Mouse (Mus musculus) hindbrain, embryonic 11.5 days (tissue): ENCODE data around the gene Plekha5. TPM values are rescaled to one million over a fixed set of nuclear protein-coding genes. Genes with fewer than 3 reads are reported as not detected.
A peak's percentile ranks its signal among the peaks of the same experiment; 100 is the strongest.
"Not testable (repeated sequence)": the region's sequence is repeated elsewhere in the genome, so short reads cannot be mapped to it uniquely, and the experiment has no call there.

ENCODE experiments used
- ATAC-seq: fragments of 200-750 bp; cut with Nextera tagmentation; 2 replicates; pipeline ENCODE4 v1.8.0; 2017; ENCODE audit warnings: mild to moderate bottlenecking, moderate TSS enrichment, moderate library complexity; ENCODE audit not compliant: low FRiP score
- DNase-seq: peaks from one replicate; pipeline ENCODE4 v3.0.0-alpha.2; 2015; ENCODE audit warnings: low spot score
- H3K27ac ChIP-seq: fragments of 300-500 bp; sonication (generic); 2 replicates; pipeline ENCODE4 v1.5.1; 2014; ENCODE audit warnings: mild to moderate bottlenecking, low read depth, low read length
- H3K27me3 ChIP-seq: fragments of 300-500 bp; sonication (generic); 2 replicates; pipeline ENCODE4 v1.6.1; 2014; ENCODE audit warnings: mild to moderate bottlenecking, low read length, moderate library complexity, mixed read lengths; ENCODE audit not compliant: control insufficient read depth, insufficient read depth
- H3K36me3 ChIP-seq: fragments of 300-500 bp; sonication (generic); 2 replicates; pipeline ENCODE4 v1.6.1; 2014; ENCODE audit warnings: mild to moderate bottlenecking, low read length, moderate library complexity, mixed read lengths; ENCODE audit not compliant: control insufficient read depth, insufficient read depth
- H3K4me1 ChIP-seq: fragments of 300-500 bp; sonication (generic); replicated peaks from 2 replicates; pipeline ENCODE4 v1.6.1; 2014; ENCODE audit warnings: low read length, mixed read lengths; ENCODE audit not compliant: control insufficient read depth, insufficient read depth
- H3K4me2 ChIP-seq: fragments of 300-500 bp; sonication (generic); replicated peaks from 2 replicates; pipeline ENCODE4 v1.6.1; 2014; ENCODE audit warnings: mild to moderate bottlenecking, low read depth, low read length
- H3K4me3 ChIP-seq: fragments of 300-500 bp; sonication (generic); 2 replicates; pipeline ENCODE4 v1.5.1; 2014; ENCODE audit warnings: low read depth, low read length
- H3K9ac ChIP-seq: fragments of 300-500 bp; sonication (generic); 2 replicates; pipeline ENCODE4 v1.6.1; 2014; ENCODE audit warnings: low read depth, low read length
- H3K9me3 ChIP-seq: fragments of 300-500 bp; sonication (generic); 2 replicates; pipeline ENCODE4 v1.6.1; 2016; ENCODE audit warnings: low read length; ENCODE audit not compliant: control insufficient read depth
- WGBS: fragments of 180-500 bp; shearing (Covaris S2); extraction: QIAGEN DNeasy Blood & Tissue Kit; methylation state at CpG from one replicate; pipeline ENCODE4 v1.1.7; 2014; 5-methylcytosine and 5-hydroxymethylcytosine counted together
- polyA plus RNA-seq: library from polyadenylated mRNA; unstranded; fragments of >200 nt; fragmentation: Nextera tagmentation; extraction: Ambion mirVana; gene quantifications from 2 replicates; pipeline ENCODE4 v1.2.1, GENCODE M21; 2014

Gene Plekha5
- polyA plus RNA-seq, 1 experiment from 2014 or later: 50.8 TPM

DNA sequence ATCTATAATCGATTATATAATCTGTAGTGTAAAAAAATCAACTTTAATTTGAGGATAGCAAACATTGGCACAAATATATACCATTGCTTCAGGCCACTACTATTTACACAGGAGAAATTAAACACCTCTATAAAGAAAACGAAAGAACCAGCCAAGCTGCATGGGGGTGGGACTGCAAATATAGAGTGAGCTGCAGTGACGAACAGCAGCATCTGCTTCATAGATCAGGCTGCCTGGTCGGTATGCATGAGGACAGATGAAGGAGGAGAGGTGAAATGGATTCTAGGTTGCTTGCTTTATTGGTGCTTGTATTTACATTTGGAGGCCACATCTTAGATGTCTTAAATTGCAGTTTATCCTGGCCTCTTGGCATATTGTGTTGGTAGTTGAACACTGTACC lies 66.4 kb downstream of the Plekha5 start:
- no peak for DNase-seq
- Histone ChIP-seq H3K4me2 (no peak overlapping the region), H3K9me3 (no peaks in the 10 kb centered on the region), H3K9ac (no peak overlapping the region), H3K27ac (no peak overlapping the region), H3K4me1 (no peaks in the 10 kb centered on the region), H3K4me3 (no peak overlapping the region), H3K27me3 (no peaks in the 10 kb centered on the region), H3K36me3 (no peaks in the 10 kb centered on the region)
- ATAC-seq: no peak
- WGBS: 74% methylated on average over 4 of the region's 4 CpGs

- Histone ChIP-seq H3K9me3 (no peaks in the 10 kb centered on the region), H3K4me3 (no peak overlapping the region), H3K36me3 (no peaks in the 10 kb centered on the region), H3K27me3 (no peaks in the 10 kb centered on the region), H3K9ac (no peak overlapping the region), H3K4me1 (no peaks in the 10 kb centered on the region), H3K4me2 (no peak overlapping the region), H3K27ac (no peak overlapping the region)
- DNase-seq (no peak), ATAC-seq (0 out of 2 replicates have a peak, but pooled peaks have one; percentile 28)
- 82% methylated on average over 18 of the region's 18 CpGs for WGBS
Observed at GRCm38 (mm10) chr6:140490921-140491537, 67.2 kb downstream of the Plekha5 start.

- ATAC-seq: no peak
- no peak for DNase-seq
- Histone ChIP-seq H3K9me3 (no peaks in the 10 kb centered on the region), H3K4me1 (no peaks in the 10 kb centered on the region), H3K9ac (no peak overlapping the region), H3K4me3 (no peak overlapping the region), H3K36me3 (no peaks in the 10 kb centered on the region), H3K27ac (no peak overlapping the region), H3K27me3 (no peaks in the 10 kb centered on the region), H3K4me2 (no peak overlapping the region)
- WGBS: 83% methylated on average over 6 of the region's 6 CpGs
Observed at GRCm38 (mm10) chr6:140492043-140492442, 68.2 kb downstream of the Plekha5 start.

DNA sequence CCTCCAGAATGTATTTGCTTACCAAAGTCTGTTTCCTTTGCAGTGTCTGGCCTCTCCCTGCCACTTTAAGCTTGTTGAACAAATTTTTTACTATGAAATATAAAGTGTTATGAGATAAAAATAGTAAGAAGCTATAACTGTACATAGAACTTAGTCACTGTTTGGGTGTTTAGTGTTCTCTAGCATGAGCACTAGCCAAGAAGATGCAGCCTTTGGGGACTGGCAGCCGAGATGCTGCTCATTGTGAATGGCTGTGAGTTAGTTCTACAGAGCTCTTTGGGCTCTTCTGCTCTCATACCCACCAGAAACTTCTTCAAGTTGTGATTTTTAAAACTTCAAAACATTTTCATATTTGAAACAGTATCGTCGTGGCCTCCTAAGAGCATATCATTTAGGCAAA lies 74.2 kb downstream of the Plekha5 start:
- Histone ChIP-seq H3K9ac (no peak overlapping the region), H3K36me3 (0 out of 2 replicates have a peak, but pooled peaks cover 2% of the 10 kb centered on the region), H3K4me1 (no peaks in the 10 kb centered on the region), H3K4me3 (no peak overlapping the region), H3K27ac (no peak overlapping the region), H3K27me3 (no peaks in the 10 kb centered on the region), H3K4me2 (no peak overlapping the region), H3K9me3 (no peaks in the 10 kb centered on the region)
- ATAC-seq: no peak
- 93% methylated on average over 3 of the region's 3 CpGs for whole genome bisulfite sequencing
- no peak for DNase-seq

GRCm38 (mm10) chr6:140498958-140499357 lies 75.1 kb downstream of the Plekha5 start:
- 91% methylated on average over 4 of the region's 4 CpGs for WGBS
- ATAC-seq: no peak
- Histone ChIP-seq H3K4me2 (no peak overlapping the region), H3K27ac (no peak overlapping the region), H3K36me3 (0 out of 2 replicates have a peak, but pooled peaks cover 2% of the 10 kb centered on the region), H3K4me3 (no peak overlapping the region), H3K9me3 (no peaks in the 10 kb centered on the region), H3K9ac (no peak overlapping the region), H3K27me3 (no peaks in the 10 kb centered on the region), H3K4me1 (no peaks in the 10 kb centered on the region)
- no peak for DNase-seq

DNA sequence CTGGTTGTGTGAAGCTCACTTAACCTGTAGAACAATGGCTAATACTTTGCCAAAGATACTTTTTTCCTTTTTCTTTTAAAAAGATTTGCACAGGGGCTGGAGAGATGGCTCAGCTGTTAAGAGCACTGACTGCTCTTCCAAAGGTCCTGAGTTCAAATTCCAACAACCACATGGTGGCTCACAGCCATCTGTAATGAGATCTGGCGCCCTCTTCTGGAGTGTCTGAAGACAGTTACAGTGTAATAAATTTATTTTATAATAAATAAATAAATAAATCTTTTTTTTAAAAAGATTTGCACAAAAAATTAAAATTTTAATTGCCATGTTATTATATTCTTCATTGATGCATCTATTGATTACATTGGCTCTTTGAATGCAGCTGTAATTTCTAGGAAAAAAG lies 77.0 kb downstream of the Plekha5 start:
- H3K4me1 ChIP-seq: not testable (repeated sequence)

GRCm38 (mm10) chr6:140501841-140502240 lies 78.0 kb downstream of the Plekha5 start:
- H3K4me1 ChIP-seq: no peaks in the 10 kb centered on the region
- no peak overlapping the region for H3K27ac ChIP-seq
- H3K27me3 ChIP-seq: no peaks in the 10 kb centered on the region
- H3K4me3 ChIP-seq: no peak overlapping the region
- DNase-seq (no peak), ATAC-seq (no peak)
- 0 out of 2 replicates have a peak, but pooled peaks cover 2% of the 10 kb centered on the region for H3K36me3 ChIP-seq
- H3K9me3 ChIP-seq: no peaks in the 10 kb centered on the region
- H3K4me2 ChIP-seq: no peak overlapping the region
- H3K9ac ChIP-seq: no peak overlapping the region
- 93% methylated on average over 7 of the region's 7 CpGs for WGBS

More for the DNA sequence above, 77.0 kb downstream of the Plekha5 start:
- H3K4me3 ChIP-seq, H3K9me3 ChIP-seq, H3K36me3 ChIP-seq, H3K4me2 ChIP-seq, H3K9ac ChIP-seq, ATAC-seq, H3K27ac ChIP-seq, H3K27me3 ChIP-seq, DNase-seq: not testable (repeated sequence)
- WGBS: 72% methylated on average over 1 of the region's 1 CpGs

GRCm38 (mm10) chr6:140504796-140505195 lies 80.9 kb downstream of the Plekha5 start:
- Histone ChIP-seq H3K4me3 (no peak overlapping the region), H3K36me3 (0 out of 2 replicates have a peak, but pooled peaks cover 2% of the 10 kb centered on the region), H3K4me1 (no peaks in the 10 kb centered on the region), H3K9me3 (no peaks in the 10 kb centered on the region), H3K4me2 (no peak overlapping the region), H3K27ac (no peak overlapping the region), H3K9ac (no peak overlapping the region), H3K27me3 (no peaks in the 10 kb centered on the region)
- ATAC-seq: no peak
- DNase-seq: no peak
- 83% methylated on average over 8 of the region's 10 CpGs for WGBS

GRCm38 (mm10) chr6:140507605-140508004 lies 83.8 kb downstream of the Plekha5 start:
- Histone ChIP-seq H3K27ac (no peak overlapping the region), H3K4me2 (no peak overlapping the region), H3K36me3 (no peaks in the 10 kb centered on the region), H3K9ac (no peak overlapping the region), H3K4me3 (no peak overlapping the region), H3K4me1 (no peaks in the 10 kb centered on the region), H3K9me3 (no peaks in the 10 kb centered on the region), H3K27me3 (no peaks in the 10 kb centered on the region)
- WGBS: 71% methylated on average over 3 of the region's 3 CpGs
- DNase-seq (no peak), ATAC-seq (no peak)
